Mouse (Mus musculus): ENCODE results near the gene Fam206a.

GRCm38 (mm10) chr4:56768913-56769312 lies 33.2 kb upstream of the Fam206a start:
- no peak for TF ChIP-seq CTCF (IDR thresholded peaks at IDR 0.05; ENCODE audit: low read depth)
- no peak for TF ChIP-seq EP300 (IDR thresholded peaks at IDR 0.05; ENCODE audit: low read depth)
